Mouse (Mus musculus): Measurements from ENCODE around the gene Cchcr1. TPM values are rescaled to one million over a fixed set of nuclear protein-coding genes. Genes with fewer than 3 reads are reported as not detected.
A peak's percentile ranks its signal among the peaks of the same experiment; 100 is the strongest.

The Cchcr1 gene
- polyA plus RNA-seq, 1 experiment from 2014 or later: 5.1 TPM

DNA sequence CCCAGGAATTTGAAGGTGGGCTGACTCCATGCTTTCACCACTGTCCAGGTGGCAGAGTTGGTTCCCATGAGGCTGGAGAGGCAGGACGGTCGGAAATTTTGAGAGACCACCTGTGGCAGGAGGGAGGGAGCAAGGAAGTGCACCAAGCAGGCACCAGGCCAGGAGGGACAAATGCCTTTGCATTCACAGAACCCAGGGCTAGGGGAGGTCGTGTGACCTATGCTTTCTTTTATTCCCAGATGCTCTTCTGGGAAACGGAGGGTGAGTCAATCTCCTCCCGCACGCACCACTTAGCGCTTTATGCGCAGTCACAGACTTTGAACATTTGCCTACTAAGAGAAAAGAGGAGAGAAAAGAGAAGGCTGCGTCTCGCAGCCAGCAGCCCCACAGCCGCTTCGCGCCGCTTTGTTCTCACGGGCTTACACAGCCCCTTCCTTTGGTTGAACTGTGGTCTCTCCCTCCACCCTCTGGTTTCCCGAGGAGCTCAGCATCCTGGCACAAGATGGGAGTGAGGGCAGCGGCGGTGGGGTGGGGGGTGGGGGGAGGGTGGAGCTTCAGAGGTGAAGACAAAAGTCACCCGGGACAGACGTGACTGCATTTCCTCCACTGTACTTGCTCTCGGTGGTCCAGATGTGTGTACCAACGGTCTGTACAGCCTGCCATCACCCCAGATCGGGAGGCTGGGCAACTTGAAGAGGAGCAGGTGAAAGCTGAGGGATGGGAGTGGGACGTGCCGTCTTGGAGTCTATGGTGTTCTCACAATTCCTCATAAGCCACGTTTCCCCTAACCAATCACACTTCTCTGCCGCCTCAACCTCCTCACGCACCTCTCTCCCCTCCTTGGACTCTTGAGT is 52.4 kb downstream of the Cchcr1 start:
- Histone ChIP-seq H3K4me2 (replicated peaks; ENCODE audit: low read depth, low read length) (peak overlapping the region; percentile 30), H3K4me3 (ENCODE audit: low read depth, low read length) (no peak overlapping the region), H3K36me3 (ENCODE audit: insufficient read depth, low read length) (no peaks in the 10 kb centered on the region), H3K27ac (ENCODE audit: low read length) (no peak overlapping the region), H3K9ac (replicated peaks; ENCODE audit: low read depth) (no peak overlapping the region), H3K9me3 (ENCODE audit: low read length) (no peaks in the 10 kb centered on the region), H3K27me3 (replicated peaks; ENCODE audit: insufficient read depth, low read length) (peaks cover 13% of the 10 kb centered on the region; the same call in 1 of the 2 replicates), H3K4me1 (ENCODE audit: insufficient read depth, low read depth, low read length) (no peaks in the 10 kb centered on the region)
- ATAC-seq (0 out of 2 replicates have a peak, but pooled peaks have one; percentile 12), DNase-seq (ENCODE audit: low spot score) (no peak)
- TF ChIP-seq CTCF (IDR thresholded peaks at IDR 0.05): no peak
- no peak for TF ChIP-seq EP300 (IDR thresholded peaks at IDR 0.05)
- WGBS: 5% methylated on average over 27 of the region's 28 CpGs

DNA sequence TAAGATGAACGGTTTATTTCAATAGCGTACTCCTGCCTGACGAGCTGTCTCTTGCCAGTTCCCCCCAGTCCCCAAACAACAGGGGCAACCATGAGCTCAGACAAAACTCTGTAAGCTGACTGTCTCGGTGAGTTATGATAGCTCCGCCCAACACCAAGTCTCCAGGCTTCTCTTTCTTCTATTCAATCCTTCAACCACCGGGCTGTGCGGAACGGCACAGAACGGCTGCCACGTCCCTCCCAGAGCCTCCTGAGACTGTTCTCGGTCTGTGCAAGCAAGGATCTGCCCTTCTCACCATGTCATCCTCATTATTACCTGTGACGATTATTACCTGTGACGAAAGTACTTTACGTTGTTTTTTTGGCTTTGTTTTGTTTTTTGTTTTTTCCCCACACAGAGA is 53.9 kb downstream of the Cchcr1 start:
- no peak overlapping the region for H3K4me2 ChIP-seq (replicated peaks; ENCODE audit: low read depth, low read length)
- H3K4me3 ChIP-seq (ENCODE audit: low read depth, low read length): no peak overlapping the region
- ATAC-seq (no peak), DNase-seq (ENCODE audit: low spot score) (no peak)
- no peak for TF ChIP-seq CTCF (IDR thresholded peaks at IDR 0.05)
- TF ChIP-seq EP300 (IDR thresholded peaks at IDR 0.05): no peak
- WGBS: 72% methylated on average over 14 of the region's 14 CpGs
- H3K27ac ChIP-seq (ENCODE audit: low read length): no peak overlapping the region
- no peak overlapping the region for H3K9ac ChIP-seq (replicated peaks; ENCODE audit: low read depth)
- peaks cover 15% of the 10 kb centered on the region; the same call in 1 of the 2 replicates for H3K27me3 ChIP-seq (replicated peaks; ENCODE audit: insufficient read depth, low read length)
- no peaks in the 10 kb centered on the region for H3K9me3 ChIP-seq (ENCODE audit: low read length)
- no peaks in the 10 kb centered on the region for H3K4me1 ChIP-seq (ENCODE audit: insufficient read depth, low read depth, low read length)
- no peaks in the 10 kb centered on the region for H3K36me3 ChIP-seq (ENCODE audit: insufficient read depth, low read length)

DNA sequence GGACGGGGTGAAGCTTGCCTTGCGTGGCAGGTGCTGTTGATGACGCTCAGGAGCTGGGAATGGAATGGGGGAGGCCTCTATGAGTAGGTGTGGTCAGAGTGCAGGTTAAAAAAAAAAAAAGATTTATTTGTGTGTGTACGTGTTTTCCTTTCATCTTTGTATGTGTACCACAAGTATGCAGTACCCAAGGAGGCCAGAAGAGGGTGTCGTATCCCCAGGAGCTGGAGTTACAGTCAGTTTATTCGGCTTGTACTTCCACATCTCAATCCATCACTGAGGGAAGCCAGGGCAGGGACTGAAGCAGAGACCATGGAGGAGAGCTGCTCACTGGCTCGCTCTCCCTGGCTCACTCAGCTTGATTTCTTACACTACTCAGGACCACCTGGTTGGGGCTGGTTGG is 54.6 kb downstream of the Cchcr1 start:
- H3K27ac ChIP-seq (ENCODE audit: low read length): no peak overlapping the region
- no peak overlapping the region for H3K4me3 ChIP-seq (ENCODE audit: low read depth, low read length)
- H3K27me3 ChIP-seq (replicated peaks; ENCODE audit: insufficient read depth, low read length): peaks cover 17% of the 10 kb centered on the region; the same call in 1 of the 2 replicates
- H3K4me1 ChIP-seq (ENCODE audit: insufficient read depth, low read depth, low read length): no peaks in the 10 kb centered on the region
- H3K4me2 ChIP-seq (replicated peaks; ENCODE audit: low read depth, low read length): no peak overlapping the region
- no peaks in the 10 kb centered on the region for H3K9me3 ChIP-seq (ENCODE audit: low read length)
- DNase-seq (ENCODE audit: low spot score): no peak
- ATAC-seq: no peak
- no peak overlapping the region for H3K9ac ChIP-seq (replicated peaks; ENCODE audit: low read depth)
- TF ChIP-seq EP300 (IDR thresholded peaks at IDR 0.05) (no peak), CTCF (IDR thresholded peaks at IDR 0.05) (no peak)
- WGBS: 89% methylated on average over 7 of the region's 7 CpGs
- no peaks in the 10 kb centered on the region for H3K36me3 ChIP-seq (ENCODE audit: insufficient read depth, low read length)

DNA sequence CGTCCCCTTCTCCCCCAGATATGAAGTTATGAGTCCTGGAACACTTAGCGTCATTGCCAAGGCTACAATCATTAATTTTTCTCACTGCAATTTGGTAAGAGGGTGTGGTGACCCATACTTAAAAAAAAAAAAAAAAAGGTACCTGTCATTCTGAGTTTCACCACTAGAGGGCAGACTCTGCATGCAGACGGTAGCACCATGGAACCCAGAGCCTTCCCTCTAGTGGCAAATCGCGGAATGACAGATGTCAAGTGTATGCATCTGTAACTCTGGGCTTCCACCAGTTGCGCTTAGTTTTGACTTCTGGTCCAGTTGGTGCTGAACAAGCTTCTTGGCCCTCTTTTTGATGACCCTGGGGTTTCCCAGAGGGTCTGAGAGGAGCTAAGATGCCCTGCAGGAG is 61.3 kb downstream of the Cchcr1 start:
- Histone ChIP-seq H3K36me3 (ENCODE audit: insufficient read depth, low read length) (no peaks in the 10 kb centered on the region), H3K4me3 (ENCODE audit: low read depth, low read length) (no peak overlapping the region), H3K27me3 (replicated peaks; ENCODE audit: insufficient read depth, low read length) (0 out of 2 replicates have a peak, but pooled peaks cover 4% of the 10 kb centered on the region), H3K27ac (ENCODE audit: low read length) (no peak overlapping the region), H3K9me3 (ENCODE audit: low read length) (no peaks in the 10 kb centered on the region), H3K9ac (replicated peaks; ENCODE audit: low read depth) (no peak overlapping the region), H3K4me2 (replicated peaks; ENCODE audit: low read depth, low read length) (no peak overlapping the region), H3K4me1 (ENCODE audit: insufficient read depth, low read depth, low read length) (no peaks in the 10 kb centered on the region)
- DNase-seq (ENCODE audit: low spot score): peak; percentile 82
- peak; percentile 79 for ATAC-seq
- WGBS: 19% methylated on average over 6 of the region's 6 CpGs
- no peak for TF ChIP-seq EP300 (IDR thresholded peaks at IDR 0.05)
- TF ChIP-seq CTCF (IDR thresholded peaks at IDR 0.05): peak; percentile 100

Other genes starting within 250 kb of the Cchcr1 start
- gene H2-Q1, start 196.7 kb upstream of the Cchcr1 start, polyA plus RNA-seq (2015; fragmentation: Nextera tagmentation; extraction: Ambion mirVana): 0.11 and 0.19 TPM in 2 replicates
- gene H2-Q2, start 174.9 kb upstream of the Cchcr1 start, polyA plus RNA-seq (2015; fragmentation: Nextera tagmentation; extraction: Ambion mirVana): 10.3 and 10.4 TPM in 2 replicates
- gene H2-Q4, start 137.5 kb upstream of the Cchcr1 start, polyA plus RNA-seq (2015; fragmentation: Nextera tagmentation; extraction: Ambion mirVana): 8.1 and 8.9 TPM in 2 replicates
- 0.74 and 0.86 TPM in 2 replicates for gene H2-Q6, start 92.2 kb upstream of the Cchcr1 start, polyA plus RNA-seq (2015; fragmentation: Nextera tagmentation; extraction: Ambion mirVana)
- 3.1 and 4.0 TPM in 2 replicates for gene H2-Q7, start 77.9 kb upstream of the Cchcr1 start, polyA plus RNA-seq (2015; fragmentation: Nextera tagmentation; extraction: Ambion mirVana)
- 1.5 and 2.0 TPM in 2 replicates for gene H2-Q10, start 47.0 kb upstream of the Cchcr1 start, polyA plus RNA-seq (2015; fragmentation: Nextera tagmentation; extraction: Ambion mirVana)
- gene Pou5f1, start 11.1 kb upstream of the Cchcr1 start, polyA plus RNA-seq (2015; fragmentation: Nextera tagmentation; extraction: Ambion mirVana): 0.13 TPM in 1 of 2 replicates, not detected in the other
- 14.2 and 17.4 TPM in 2 replicates for gene Tcf19, start 276 bp upstream of the Cchcr1 start, polyA plus RNA-seq (2015; fragmentation: Nextera tagmentation; extraction: Ambion mirVana)
- gene Psors1c2, start 16.1 kb downstream of the Cchcr1 start, polyA plus RNA-seq (2015; fragmentation: Nextera tagmentation; extraction: Ambion mirVana): not detected in 2 replicates
- 0.04 TPM in 1 of 2 replicates, not detected in the other for gene Cdsn, start 35.0 kb downstream of the Cchcr1 start, polyA plus RNA-seq (2015; fragmentation: Nextera tagmentation; extraction: Ambion mirVana)
- gene 2300002M23Rik, start 50.4 kb downstream of the Cchcr1 start, polyA plus RNA-seq (2015; fragmentation: Nextera tagmentation; extraction: Ambion mirVana): not detected in 2 replicates
- gene Sfta2, start 84.4 kb downstream of the Cchcr1 start, polyA plus RNA-seq (2015; fragmentation: Nextera tagmentation; extraction: Ambion mirVana): 483 and 564 TPM in 2 replicates
- not detected in 2 replicates for gene Gm9573, start 109.5 kb downstream of the Cchcr1 start, polyA plus RNA-seq (2015; fragmentation: Nextera tagmentation; extraction: Ambion mirVana)
- 1.1 and 1.7 TPM in 2 replicates for gene Mucl3, start 126.6 kb downstream of the Cchcr1 start, polyA plus RNA-seq (2015; fragmentation: Nextera tagmentation; extraction: Ambion mirVana)
- gene Vars2, start 150.5 kb downstream of the Cchcr1 start, polyA plus RNA-seq (2015; fragmentation: Nextera tagmentation; extraction: Ambion mirVana): 11.4 and 15.2 TPM in 2 replicates
- gene Gtf2h4, start 156.6 kb downstream of the Cchcr1 start, polyA plus RNA-seq (2015; fragmentation: Nextera tagmentation; extraction: Ambion mirVana): 19.2 and 21.4 TPM in 2 replicates
- 64.2 and 79.3 TPM in 2 replicates for gene Ddr1, start 187.5 kb downstream of the Cchcr1 start, polyA plus RNA-seq (2015; fragmentation: Nextera tagmentation; extraction: Ambion mirVana)

Data from lung, postnatal 0 days (tissue).